Comparison of ENCODE assay signal across 21 mouse cellular contexts in genomic region chr2:131220030-131220429, GRCm38 (mm10).
"Had no signal": no experiment of that assay in that cellular context is flagged by ENCODE, and none has a peak within 500 bp of the region (broad histone marks: within the 10 kb centered on the region; RNA-seq: fewer than 3 reads in every experiment).

No protein-coding gene starts in this region.

- H3K4me3 ChIP-seq: lung, embryonic 15.5 days; megakaryocyte, embryonic 14.5 days; midbrain, embryonic 13.5 days; midbrain, embryonic 15.5 days; myocyte; neural tube, embryonic 13.5 days; neural tube, embryonic 15.5 days had no signal

- H3K9me3 ChIP-seq: lung, embryonic 15.5 days; midbrain, embryonic 13.5 days; midbrain, embryonic 15.5 days; neural tube, embryonic 13.5 days; neural tube, embryonic 15.5 days had no signal

- H3K27me3 ChIP-seq: lung, embryonic 15.5 days; megakaryocyte, embryonic 14.5 days; midbrain, embryonic 13.5 days; midbrain, embryonic 15.5 days; neural tube, embryonic 13.5 days; neural tube, embryonic 15.5 days had no signal

- H3K36me3 ChIP-seq: lung, embryonic 15.5 days; midbrain, embryonic 13.5 days; midbrain, embryonic 15.5 days; neural tube, embryonic 13.5 days; neural tube, embryonic 15.5 days had no signal

- H3K27ac ChIP-seq: lung, embryonic 15.5 days; macrophage; midbrain, embryonic 13.5 days; midbrain, embryonic 15.5 days; neural tube, embryonic 13.5 days; neural tube, embryonic 15.5 days had no signal

- ATAC-seq: lung, postnatal 0 days; midbrain, embryonic 13.5 days; midbrain, embryonic 15.5 days had no signal

- H3K4me2 ChIP-seq: lung, embryonic 15.5 days; midbrain, embryonic 11.5 days; midbrain, embryonic 13.5 days; midbrain, embryonic 15.5 days; neural tube, embryonic 13.5 days; neural tube, embryonic 15.5 days had no signal

- H3K4me1 ChIP-seq: lung, embryonic 15.5 days; midbrain, embryonic 13.5 days; midbrain, embryonic 15.5 days; neural tube, embryonic 13.5 days; neural tube, embryonic 15.5 days had no signal

- DNase-seq: lung, adult 2 months; lung, postnatal 14 days; lung, postnatal 36 days; retina, postnatal 1 day; right cerebral cortex, adult 18-20 months; right cerebral cortex, postnatal 25 days; right cerebral cortex, postnatal 4 days; spleen, adult 18-20 months; thymus, adult 18-20 months; thymus, postnatal 14 days; thymus, postnatal 36 days had no signal

- H3K9ac ChIP-seq: lung, embryonic 15.5 days; midbrain, embryonic 13.5 days; midbrain, embryonic 15.5 days; neural tube, embryonic 13.5 days; neural tube, embryonic 15.5 days had no signal
